Mouse (Mus musculus) 3134 (cell line): ENCODE data around the gene Jun.

ENCODE experiments used
- DNase-seq: peaks from one replicate; pipeline ENCODE4 v3.0.0-alpha.2; 2011; ENCODE audit warnings: low spot score; ENCODE audit not compliant: insufficient read length; ENCODE audit errors: extremely low read depth

The Jun gene

GRCm38 (mm10) chr4:95044721-95045120 lies 7.3 kb downstream of the Jun start:
- no peak for DNase-seq

- DNase-seq: no peak
Measured at GRCm38 (mm10) chr4:95038024-95038423, 14.0 kb downstream of the Jun start.

- DNase-seq: no peak
Measured at GRCm38 (mm10) chr4:95031158-95031557, 20.9 kb downstream of the Jun start.

- peak; percentile 74 for DNase-seq
Measured at GRCm38 (mm10) chr4:95025847-95026600, 26.0 kb downstream of the Jun start.

- no peak for DNase-seq
Measured at GRCm38 (mm10) chr4:95023350-95023953, 28.6 kb downstream of the Jun start.

- DNase-seq: no peak
Measured at GRCm38 (mm10) chr4:95021649-95022637, 30.1 kb downstream of the Jun start.

- DNase-seq: no peak
Measured at GRCm38 (mm10) chr4:95020201-95020600, 31.8 kb downstream of the Jun start.

GRCm38 (mm10) chr4:95018221-95018620 lies 33.8 kb downstream of the Jun start:
- DNase-seq: no peak

GRCm38 (mm10) chr4:95012706-95013105 lies 39.3 kb downstream of the Jun start:
- peak; percentile 25 for DNase-seq

- DNase-seq: no peak
Measured at GRCm38 (mm10) chr4:95012256-95012655, 39.8 kb downstream of the Jun start.

GRCm38 (mm10) chr4:95008175-95009057 lies 43.6 kb downstream of the Jun start:
- peak; percentile 24 for DNase-seq

- no peak for DNase-seq
Measured at GRCm38 (mm10) chr4:95007759-95008158, 44.3 kb downstream of the Jun start.

GRCm38 (mm10) chr4:95005251-95005830 lies 46.7 kb downstream of the Jun start:
- DNase-seq: no peak

- DNase-seq: peak; percentile 69
Measured at GRCm38 (mm10) chr4:95001043-95001775, 50.8 kb downstream of the Jun start.

- DNase-seq: no peak
Measured at GRCm38 (mm10) chr4:95000147-95000546, 51.9 kb downstream of the Jun start.

- DNase-seq: no peak
Measured at GRCm38 (mm10) chr4:94999249-94999648, 52.8 kb downstream of the Jun start.
